Mouse (Mus musculus): Measurements from ENCODE around the gene 1700122O11Rik. TPM values are rescaled to one million over a fixed set of nuclear protein-coding genes. Genes with fewer than 3 reads are reported as not detected.

The 1700122O11Rik gene
- polyA plus RNA-seq, 1 experiment = not detected

DNA sequence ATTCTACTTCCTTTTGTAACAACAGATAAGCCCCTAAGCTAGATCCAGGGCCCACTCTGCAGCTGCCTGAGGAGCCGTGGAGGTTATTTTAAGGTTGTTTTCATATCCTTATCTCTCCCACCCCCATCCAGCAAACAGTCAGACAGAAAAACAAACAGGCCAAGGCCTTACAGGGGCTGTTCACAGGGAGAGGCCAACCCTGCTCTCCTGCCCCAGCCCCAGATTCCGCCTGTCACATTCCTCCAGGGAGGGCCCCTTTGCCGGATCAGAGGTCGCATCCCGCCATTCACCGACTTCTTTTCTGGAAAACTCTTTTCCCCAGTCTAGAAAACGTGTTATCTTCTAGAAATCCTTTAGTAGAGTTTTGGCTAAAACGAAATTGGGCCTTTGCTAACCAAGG lies 33.0 kb downstream of the 1700122O11Rik start:
- no peaks in the 10 kb centered on the region for H3K36me3 ChIP-seq (replicated peaks; ENCODE audit: low read length)
- TF ChIP-seq FLI1 (IDR thresholded peaks at IDR 0.05; ENCODE audit: low read length) (no peak), GATA1 (IDR thresholded peaks at IDR 0.05; ENCODE audit: borderline replicate concordance, low read length) (no peak)
- peaks cover 12% of the 10 kb centered on the region; the same call in 1 of the 2 replicates for H3K4me1 ChIP-seq
- no peaks in the 10 kb centered on the region for H3K9me3 ChIP-seq
- H3K27me3 ChIP-seq (replicated peaks) = peaks cover 24% of the 10 kb centered on the region
- H3K4me3 ChIP-seq (replicated peaks) = no peak overlapping the region

DNA sequence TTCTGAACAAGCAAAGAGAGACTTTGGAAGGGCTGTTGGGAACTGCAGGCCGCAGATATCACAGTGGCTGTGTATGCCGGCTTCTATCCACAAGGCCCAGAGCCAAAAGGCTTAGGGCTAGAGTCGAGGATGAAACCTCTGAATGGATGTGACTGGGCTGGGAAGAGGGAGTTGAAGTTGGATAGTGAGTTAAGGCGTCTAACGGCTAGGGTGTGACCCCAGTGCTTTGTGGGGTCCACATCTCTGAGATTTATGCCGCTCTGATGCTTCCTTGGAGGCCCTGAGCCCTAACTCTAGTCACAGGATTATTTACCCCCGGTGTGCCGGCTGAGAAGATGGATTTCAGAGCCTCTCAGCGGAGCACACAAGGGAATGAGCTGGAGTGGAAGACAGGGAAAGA lies 33.5 kb downstream of the 1700122O11Rik start:
- no peak for TF ChIP-seq GATA1 (IDR thresholded peaks at IDR 0.05; ENCODE audit: borderline replicate concordance, low read length)
- no peak for TF ChIP-seq FLI1 (IDR thresholded peaks at IDR 0.05; ENCODE audit: low read length)
- Histone ChIP-seq H3K36me3 (replicated peaks; ENCODE audit: low read length) (no peaks in the 10 kb centered on the region), H3K9me3 (no peaks in the 10 kb centered on the region), H3K27me3 (replicated peaks) (peaks cover 24% of the 10 kb centered on the region), H3K4me3 (replicated peaks) (no peak overlapping the region), H3K4me1 (peaks cover 12% of the 10 kb centered on the region; the same call in 1 of the 2 replicates)

DNA sequence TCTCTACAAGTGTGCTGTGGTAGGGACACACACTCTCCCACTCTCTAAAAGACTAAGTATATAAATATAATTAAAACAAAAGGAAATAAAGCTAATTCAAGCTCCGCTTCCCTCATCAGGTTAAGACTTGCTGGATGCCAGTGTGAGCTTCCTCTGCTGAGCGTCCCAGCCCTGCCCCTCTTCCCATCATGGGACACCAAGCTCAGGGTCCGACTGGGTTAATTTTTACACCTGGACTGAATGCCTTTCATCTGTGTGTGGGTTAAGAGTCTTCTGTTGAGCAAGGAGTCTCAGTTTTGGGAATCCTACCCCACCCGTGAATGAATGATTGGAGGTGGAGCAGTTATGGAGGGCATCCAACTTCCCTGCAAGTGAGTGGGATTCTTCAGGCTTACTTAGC lies 35.6 kb downstream of the 1700122O11Rik start:
- H3K9me3 ChIP-seq = no peaks in the 10 kb centered on the region
- no peaks in the 10 kb centered on the region for H3K36me3 ChIP-seq (replicated peaks; ENCODE audit: low read length)
- peaks cover 22% of the 10 kb centered on the region for H3K27me3 ChIP-seq (replicated peaks)
- peaks cover 12% of the 10 kb centered on the region; the same call in 1 of the 2 replicates for H3K4me1 ChIP-seq
- TF ChIP-seq FLI1 (IDR thresholded peaks at IDR 0.05; ENCODE audit: low read length) (no peak), GATA1 (IDR thresholded peaks at IDR 0.05; ENCODE audit: borderline replicate concordance, low read length) (no peak)
- H3K4me3 ChIP-seq (replicated peaks) = no peak overlapping the region

DNA sequence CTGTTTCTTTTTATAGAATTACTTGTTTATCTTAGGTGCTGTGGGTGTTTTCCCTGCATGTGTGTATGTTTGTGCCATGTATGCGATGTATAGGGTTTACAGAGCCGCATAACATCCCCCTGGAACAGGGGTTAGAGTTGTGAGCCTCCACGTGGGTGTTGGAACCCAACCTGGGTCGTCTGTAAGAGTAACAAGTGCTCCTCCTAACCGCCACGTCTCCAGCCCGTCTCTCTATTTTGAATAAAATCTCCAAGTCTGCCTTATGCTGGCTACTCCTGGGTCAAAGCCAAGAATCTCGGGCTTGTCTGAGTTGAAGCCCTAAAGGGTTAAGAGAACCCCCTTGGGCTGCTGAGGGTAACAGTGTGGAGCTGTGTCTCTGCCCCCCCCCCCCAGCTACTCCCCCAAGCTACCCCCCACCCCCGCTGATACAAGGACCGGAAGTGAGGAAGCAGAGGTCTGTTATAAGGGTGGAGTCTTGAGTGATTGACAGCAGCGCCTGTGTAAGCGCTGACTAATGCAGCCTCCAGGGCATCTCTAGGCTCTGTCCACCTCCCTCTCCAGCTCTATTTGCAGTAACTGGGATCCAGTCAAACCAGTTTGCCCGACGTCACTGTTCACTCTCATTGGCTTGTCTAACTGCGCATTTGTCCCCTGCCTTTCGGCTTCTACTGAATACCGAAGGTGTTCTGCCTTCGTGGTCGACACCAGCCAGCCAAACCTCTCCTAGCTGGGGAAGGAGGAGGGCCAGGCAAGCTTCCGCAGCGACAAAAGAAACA lies 36.3 kb downstream of the 1700122O11Rik start:
- TF ChIP-seq GATA1 (IDR thresholded peaks at IDR 0.05; ENCODE audit: borderline replicate concordance, low read length) (no peak), FLI1 (IDR thresholded peaks at IDR 0.05; ENCODE audit: low read length) (no peak)
- H3K36me3 ChIP-seq (replicated peaks; ENCODE audit: low read length) = no peaks in the 10 kb centered on the region
- H3K4me3 ChIP-seq (replicated peaks) = peak overlapping the region; percentile 70
- no peaks in the 10 kb centered on the region for H3K9me3 ChIP-seq
- peaks cover 12% of the 10 kb centered on the region; the same call in 1 of the 2 replicates for H3K4me1 ChIP-seq
- peaks cover 22% of the 10 kb centered on the region for H3K27me3 ChIP-seq (replicated peaks)

DNA sequence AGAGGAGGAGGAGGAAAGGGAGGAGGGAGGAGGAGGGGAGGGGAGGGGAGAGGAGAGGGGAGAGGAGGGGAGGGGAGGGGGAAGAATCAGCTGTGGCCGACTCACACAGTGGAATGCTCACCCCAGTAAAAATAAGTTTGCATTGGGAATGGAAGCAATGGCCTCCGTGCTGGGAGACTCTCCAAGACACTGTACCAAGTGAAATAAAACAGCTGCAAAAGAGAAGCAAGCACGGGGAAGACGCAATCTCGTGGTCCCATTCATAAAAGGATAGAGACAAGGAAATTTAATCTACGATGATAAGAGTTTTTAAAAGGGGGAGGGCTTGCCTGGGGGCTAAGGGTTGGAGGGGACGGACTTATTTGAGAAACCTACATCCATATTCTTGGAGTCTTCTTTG lies 36.9 kb downstream of the 1700122O11Rik start:
- no peaks in the 10 kb centered on the region for H3K9me3 ChIP-seq
- H3K4me1 ChIP-seq = peaks cover 12% of the 10 kb centered on the region; the same call in 1 of the 2 replicates
- TF ChIP-seq GATA1 (IDR thresholded peaks at IDR 0.05; ENCODE audit: borderline replicate concordance, low read length) (no peak), FLI1 (IDR thresholded peaks at IDR 0.05; ENCODE audit: low read length) (no peak)
- no peak overlapping the region for H3K4me3 ChIP-seq (replicated peaks)
- H3K27me3 ChIP-seq (replicated peaks) = peaks cover 22% of the 10 kb centered on the region
- H3K36me3 ChIP-seq (replicated peaks; ENCODE audit: low read length) = no peaks in the 10 kb centered on the region

DNA sequence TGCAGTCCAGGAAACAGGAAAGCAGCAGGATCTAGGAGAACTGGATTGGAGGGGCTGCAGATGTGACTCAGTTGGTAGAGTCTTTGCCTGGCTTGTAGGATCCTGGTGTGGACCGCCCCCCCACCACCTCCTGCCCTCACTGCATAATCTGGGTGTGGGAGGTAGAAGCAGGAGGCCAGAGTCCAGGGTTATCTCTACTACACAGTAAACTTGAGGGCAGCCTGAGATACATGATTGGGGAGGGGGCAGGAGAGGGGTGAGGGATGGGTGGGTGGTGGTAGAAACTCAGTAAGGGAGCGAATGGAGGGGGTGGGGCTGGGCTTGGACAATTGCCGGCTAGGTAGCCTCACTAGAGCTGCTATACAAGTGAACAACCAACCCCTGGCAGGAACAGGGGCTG lies 38.3 kb downstream of the 1700122O11Rik start:
- no peak overlapping the region for H3K4me3 ChIP-seq (replicated peaks)
- H3K4me1 ChIP-seq = peaks cover 9% of the 10 kb centered on the region; the same call in 1 of the 2 replicates
- no peaks in the 10 kb centered on the region for H3K9me3 ChIP-seq
- no peak for TF ChIP-seq GATA1 (IDR thresholded peaks at IDR 0.05; ENCODE audit: borderline replicate concordance, low read length)
- TF ChIP-seq FLI1 (IDR thresholded peaks at IDR 0.05; ENCODE audit: low read length) = no peak
- no peaks in the 10 kb centered on the region for H3K36me3 ChIP-seq (replicated peaks; ENCODE audit: low read length)
- peaks cover 21% of the 10 kb centered on the region for H3K27me3 ChIP-seq (replicated peaks)

DNA sequence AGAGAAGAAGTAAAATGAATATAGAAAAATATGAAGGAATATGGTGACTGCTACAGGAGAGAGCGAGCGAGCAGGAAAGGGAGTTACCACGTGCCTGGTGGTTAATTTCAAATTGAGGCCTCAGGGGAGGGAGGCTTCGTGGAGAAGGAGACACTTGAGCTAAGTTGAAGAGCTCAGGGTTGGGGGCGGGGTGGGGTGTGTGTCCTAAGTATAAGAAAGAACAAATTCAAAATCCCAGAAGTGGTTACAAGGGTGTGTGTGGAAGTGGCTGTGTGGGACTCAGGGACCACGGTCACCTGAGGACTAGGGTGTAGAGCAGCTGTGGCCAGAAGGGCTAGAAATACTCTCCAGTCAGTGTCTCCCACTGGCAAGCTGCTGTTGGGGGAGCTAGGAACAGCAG lies 38.7 kb downstream of the 1700122O11Rik start:
- peaks cover 8% of the 10 kb centered on the region; the same call in 1 of the 2 replicates for H3K4me1 ChIP-seq
- no peak overlapping the region for H3K4me3 ChIP-seq (replicated peaks)
- H3K36me3 ChIP-seq (replicated peaks; ENCODE audit: low read length) = no peaks in the 10 kb centered on the region
- H3K27me3 ChIP-seq (replicated peaks) = peaks cover 21% of the 10 kb centered on the region
- TF ChIP-seq GATA1 (IDR thresholded peaks at IDR 0.05; ENCODE audit: borderline replicate concordance, low read length) = no peak
- no peak for TF ChIP-seq FLI1 (IDR thresholded peaks at IDR 0.05; ENCODE audit: low read length)
- H3K9me3 ChIP-seq = no peaks in the 10 kb centered on the region

DNA sequence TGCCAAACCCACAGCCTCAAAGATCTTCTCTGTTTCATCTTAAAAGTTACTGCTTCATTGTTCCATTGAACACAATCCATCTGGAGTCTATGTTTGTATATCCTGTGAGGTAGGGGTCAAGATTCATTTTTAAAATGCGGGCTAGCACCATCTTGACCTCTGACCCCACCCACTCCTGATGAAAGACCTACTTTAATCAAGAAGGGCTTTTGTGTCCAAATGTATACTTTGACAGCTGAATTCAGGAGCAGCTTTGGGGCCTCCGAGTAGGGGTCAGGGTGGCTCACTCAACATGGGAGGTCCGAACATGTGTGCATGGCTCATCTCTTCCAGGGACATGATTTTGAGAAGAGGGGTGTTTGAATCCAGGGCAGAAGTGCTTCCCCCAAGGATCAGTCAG lies 40.3 kb downstream of the 1700122O11Rik start:
- H3K9me3 ChIP-seq = no peaks in the 10 kb centered on the region
- peaks cover 8% of the 10 kb centered on the region; the same call in 1 of the 2 replicates for H3K4me1 ChIP-seq
- H3K27me3 ChIP-seq (replicated peaks) = peaks cover 20% of the 10 kb centered on the region
- TF ChIP-seq FLI1 (IDR thresholded peaks at IDR 0.05; ENCODE audit: low read length) (no peak), GATA1 (IDR thresholded peaks at IDR 0.05; ENCODE audit: borderline replicate concordance, low read length) (no peak)
- H3K4me3 ChIP-seq (replicated peaks) = no peak overlapping the region
- no peaks in the 10 kb centered on the region for H3K36me3 ChIP-seq (replicated peaks; ENCODE audit: low read length)

DNA sequence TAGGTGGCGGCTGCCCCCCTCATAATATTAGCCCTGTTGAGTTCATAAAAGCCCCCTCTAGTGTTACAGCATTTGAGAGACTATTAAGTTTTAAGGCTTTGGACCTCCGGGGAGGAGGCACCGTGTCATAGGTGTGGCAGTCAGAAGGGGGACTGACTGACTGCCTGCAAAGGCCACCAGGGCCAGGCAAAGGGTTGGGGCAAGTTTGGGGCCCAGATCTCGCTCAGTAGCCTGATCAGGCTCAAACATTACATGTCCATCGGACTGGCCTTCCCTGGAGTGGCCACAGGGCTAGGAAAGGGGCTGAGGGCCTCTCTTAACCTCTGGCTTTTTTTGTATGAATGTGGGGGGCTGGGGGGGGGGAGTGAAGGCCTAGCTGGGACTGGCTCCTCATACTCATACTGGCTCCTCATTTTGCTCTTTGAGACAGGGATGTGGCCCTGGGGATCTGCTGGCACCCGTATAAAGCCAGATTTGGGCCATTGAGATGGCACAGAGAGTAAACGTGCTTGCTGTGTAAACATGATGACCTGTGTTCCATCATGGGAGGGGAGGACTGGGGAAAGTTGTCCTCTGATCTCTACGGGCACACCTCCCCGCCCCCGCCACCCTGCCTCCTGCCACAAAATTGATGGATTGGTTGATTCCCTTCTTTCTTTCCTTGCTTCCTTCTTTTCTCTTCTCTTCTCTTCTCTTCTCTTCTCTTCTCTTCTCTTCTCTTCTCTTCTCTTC lies 47.5 kb downstream of the 1700122O11Rik start:
- H3K36me3 ChIP-seq (replicated peaks; ENCODE audit: low read length) = no peaks in the 10 kb centered on the region
- no peaks in the 10 kb centered on the region for H3K4me1 ChIP-seq
- no peak overlapping the region for H3K4me3 ChIP-seq (replicated peaks)
- TF ChIP-seq FLI1 (IDR thresholded peaks at IDR 0.05; ENCODE audit: low read length) (no peak), GATA1 (IDR thresholded peaks at IDR 0.05; ENCODE audit: borderline replicate concordance, low read length) (no peak)
- peaks cover 22% of the 10 kb centered on the region for H3K27me3 ChIP-seq (replicated peaks)
- H3K9me3 ChIP-seq = no peaks in the 10 kb centered on the region

DNA sequence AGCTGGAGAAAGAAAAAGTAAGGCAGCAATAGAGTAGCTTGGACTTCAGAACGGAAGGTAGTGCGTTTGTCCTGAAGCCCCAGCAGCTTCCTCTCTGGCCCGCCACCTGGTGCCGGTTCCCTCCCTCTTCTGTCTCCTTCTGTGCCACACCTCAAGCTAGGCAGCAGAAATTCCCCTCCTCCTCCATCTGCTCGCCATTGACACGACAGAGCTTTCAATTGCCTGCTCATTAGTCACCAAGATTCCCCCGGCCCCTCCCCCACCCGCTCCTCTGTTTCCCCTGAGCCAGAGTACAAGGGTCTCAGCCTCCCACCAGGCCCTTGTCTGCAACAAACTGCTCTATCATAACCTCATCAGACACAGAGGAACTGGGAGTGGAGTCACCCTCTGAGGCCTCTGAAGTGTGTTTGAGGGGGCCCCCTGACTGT lies 48.1 kb downstream of the 1700122O11Rik start:
- peaks cover 22% of the 10 kb centered on the region for H3K27me3 ChIP-seq (replicated peaks)
- H3K4me1 ChIP-seq = no peaks in the 10 kb centered on the region
- no peaks in the 10 kb centered on the region for H3K9me3 ChIP-seq
- H3K4me3 ChIP-seq (replicated peaks) = no peak overlapping the region
- no peaks in the 10 kb centered on the region for H3K36me3 ChIP-seq (replicated peaks; ENCODE audit: low read length)
- TF ChIP-seq FLI1 (IDR thresholded peaks at IDR 0.05; ENCODE audit: low read length) (no peak), GATA1 (IDR thresholded peaks at IDR 0.05; ENCODE audit: borderline replicate concordance, low read length) (no peak)

Data from megakaryocyte, embryonic 14.5 days (primary cell).